Mouse (Mus musculus): Measurements from ENCODE around the gene Vmn2r73. TPM values are rescaled to one million over a fixed set of nuclear protein-coding genes. Genes with fewer than 3 reads are reported as not detected.

Gene Vmn2r73
- not detected for total RNA-seq (2023)

GRCm38 (mm10) chr7:85876166-85876565, at the start of gene Vmn2r73:
TSS of gene Vmn2r73 (minus strand) at chr7:85876266.

Other genes starting within 250 kb of the Vmn2r73 start
- not detected for gene Vmn2r72, start 121.2 kb downstream of the Vmn2r73 start, total RNA-seq (2023)
- gene Vmn2r74, start 85.4 kb upstream of the Vmn2r73 start, total RNA-seq (2023), result not detected